Mouse (Mus musculus): Measurements from ENCODE around the gene Brca1. TPM values are rescaled to one million over a fixed set of nuclear protein-coding genes. Genes with fewer than 3 reads are reported as not detected.
A peak's percentile ranks its signal among the peaks of the same experiment; 100 is the strongest.

Gene Brca1
- polyA plus RNA-seq, 1 experiment: 4.6 TPM

DNA sequence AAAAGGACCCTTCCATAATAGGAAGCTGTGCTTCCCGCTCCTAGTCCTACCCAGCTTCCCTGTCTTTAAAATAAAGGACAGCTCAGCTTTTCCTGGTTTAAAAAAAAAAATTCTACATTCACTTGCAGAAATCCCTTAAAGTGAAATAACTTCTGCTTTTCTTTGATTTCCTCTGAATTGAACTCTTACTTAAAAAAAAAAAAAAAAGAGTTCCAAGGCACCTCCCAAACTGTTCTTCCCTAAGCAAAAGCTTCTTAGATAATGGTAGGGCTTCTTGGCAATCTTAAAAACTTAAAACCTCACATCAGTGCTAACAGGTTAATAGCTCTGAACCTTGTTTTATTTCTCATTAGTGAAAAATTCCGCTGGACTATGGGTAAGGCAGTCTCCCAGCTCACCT lies 31.4 kb upstream of the Brca1 start:
- Histone ChIP-seq H3K27me3 (ENCODE audit: control insufficient read depth, insufficient read depth, low read length) (no peaks in the 10 kb centered on the region), H3K36me3 (ENCODE audit: control insufficient read depth, insufficient read depth, low read length) (no peaks in the 10 kb centered on the region)
- TF ChIP-seq POLR2A (IDR thresholded peaks at IDR 0.05; ENCODE audit: control insufficient read depth, low read depth, low read length): no peak
- no peak for TF ChIP-seq CTCF (IDR thresholded peaks at IDR 0.05; ENCODE audit: control insufficient read depth, insufficient read depth, insufficient replicate concordance, low read depth, low read length)

DNA sequence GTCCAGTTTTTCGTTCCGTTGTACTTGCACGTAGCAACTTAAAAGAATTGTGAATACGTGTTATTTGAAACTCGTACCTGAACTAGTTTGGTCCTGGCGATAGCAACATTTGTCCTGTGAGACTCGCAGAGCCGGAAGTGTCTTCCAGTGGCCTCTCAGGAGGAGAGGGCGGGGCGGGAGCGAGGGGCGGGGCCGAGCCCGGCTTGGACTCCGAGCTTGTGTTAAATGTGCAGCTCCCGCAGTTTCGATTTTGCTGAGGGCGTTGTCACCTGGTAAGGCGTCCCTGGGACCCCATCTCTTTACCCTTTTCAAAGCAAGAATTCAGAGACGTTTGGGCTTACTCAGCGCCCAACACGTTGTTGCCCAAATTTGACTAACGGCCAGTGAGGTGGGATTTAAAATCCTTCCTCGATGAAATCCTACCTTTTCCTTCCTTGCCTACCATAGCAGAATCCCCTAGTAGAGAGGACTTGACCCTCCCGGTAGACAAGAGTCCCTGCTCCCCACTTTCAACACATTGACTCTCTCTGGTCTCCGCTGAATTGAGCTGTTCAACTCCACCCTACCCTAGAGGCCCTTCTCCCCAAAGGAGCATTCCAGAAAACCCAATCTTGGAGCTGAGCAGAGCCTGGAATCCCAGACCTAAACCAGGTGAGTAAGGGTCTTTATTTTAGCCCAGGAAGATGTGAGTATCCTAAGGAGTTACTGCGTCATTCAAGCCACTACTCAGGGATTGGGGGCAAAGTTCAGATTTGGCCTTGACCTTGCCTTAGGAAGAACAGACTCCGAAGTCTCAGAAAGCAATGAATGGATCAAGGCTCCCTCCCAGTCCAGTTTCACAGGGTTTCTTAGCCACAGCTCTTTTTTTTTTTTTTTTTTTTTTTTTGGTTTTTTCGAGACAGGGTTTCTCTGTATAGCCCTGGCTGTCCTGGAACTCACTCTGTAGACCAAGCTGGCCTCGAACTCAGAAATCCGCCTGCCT lies 30.6 kb upstream of the Brca1 start, which contains the start of gene Tmem106a:
Gene Tmem106a, plus strand, starts transcription at position 189 of the 982 bp plus-strand sequence.
- H3K4me3 ChIP-seq (ENCODE audit: control insufficient read depth, low read depth, low read length): peak within 1 kb of the TSS; percentile 76
- no peak for TF ChIP-seq POLR2A (IDR thresholded peaks at IDR 0.05; ENCODE audit: control insufficient read depth, low read depth, low read length)
- TF ChIP-seq CTCF (IDR thresholded peaks at IDR 0.05; ENCODE audit: control insufficient read depth, insufficient read depth, insufficient replicate concordance, low read depth, low read length): no peak
- no peaks in the 10 kb centered on the region for H3K36me3 ChIP-seq (ENCODE audit: control insufficient read depth, insufficient read depth, low read length)
- H3K27ac ChIP-seq (ENCODE audit: control insufficient read depth, insufficient read depth, low read depth, low read length): peak within 1 kb of the TSS; percentile 55; the same call in 1 of the 2 replicates
- H3K4me1 ChIP-seq (ENCODE audit: control insufficient read depth, insufficient read depth, low read length): peaks cover 5% of the 10 kb centered on the region
- no peaks in the 10 kb centered on the region for H3K27me3 ChIP-seq (ENCODE audit: control insufficient read depth, insufficient read depth, low read length)

More for the DNA sequence above, 31.4 kb upstream of the Brca1 start:
- Histone ChIP-seq H3K27ac (ENCODE audit: control insufficient read depth, insufficient read depth, low read depth, low read length) (no peak overlapping the region), H3K4me1 (ENCODE audit: control insufficient read depth, insufficient read depth, low read length) (peaks cover 5% of the 10 kb centered on the region), H3K4me3 (ENCODE audit: control insufficient read depth, low read depth, low read length) (no peak overlapping the region)

DNA sequence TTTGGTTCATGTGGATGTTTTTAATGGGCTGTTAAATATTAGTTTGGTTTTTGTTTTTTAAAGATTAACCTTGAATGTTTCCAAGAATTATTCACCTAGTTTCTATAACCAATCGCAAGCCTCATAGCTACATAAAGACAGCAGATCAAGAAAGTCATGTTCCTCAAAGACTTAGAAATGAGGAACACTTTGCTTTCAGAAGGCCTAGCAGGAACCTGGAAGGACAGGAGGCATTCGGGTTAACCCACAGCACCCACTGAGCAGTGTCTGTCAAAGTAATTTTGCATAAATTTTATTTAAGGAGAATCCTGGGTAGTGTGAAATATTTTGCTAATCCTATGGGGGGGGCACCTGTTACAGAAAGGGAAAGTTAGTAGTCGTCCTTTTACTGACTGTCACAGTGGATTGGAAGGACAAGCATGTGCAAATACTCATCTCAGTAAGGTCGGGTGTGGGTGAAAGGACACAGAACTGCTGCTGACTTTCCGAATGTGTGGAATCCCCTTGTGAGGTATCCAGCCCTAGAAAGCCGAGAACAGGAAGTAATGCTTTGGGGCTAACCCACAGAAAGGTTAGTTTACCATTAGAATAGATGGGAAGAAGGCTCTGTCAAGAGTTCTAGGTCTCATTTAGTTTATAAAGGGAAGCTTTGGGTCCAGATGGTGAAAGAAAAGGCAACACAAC lies 29.5 kb upstream of the Brca1 start:
- Histone ChIP-seq H3K36me3 (ENCODE audit: control insufficient read depth, insufficient read depth, low read length) (no peaks in the 10 kb centered on the region), H3K4me3 (ENCODE audit: control insufficient read depth, low read depth, low read length) (no peak overlapping the region), H3K4me1 (ENCODE audit: control insufficient read depth, insufficient read depth, low read length) (peaks cover 5% of the 10 kb centered on the region), H3K27ac (ENCODE audit: control insufficient read depth, insufficient read depth, low read depth, low read length) (no peak overlapping the region), H3K27me3 (ENCODE audit: control insufficient read depth, insufficient read depth, low read length) (no peaks in the 10 kb centered on the region)
- TF ChIP-seq CTCF (IDR thresholded peaks at IDR 0.05; ENCODE audit: control insufficient read depth, insufficient read depth, insufficient replicate concordance, low read depth, low read length) (no peak), POLR2A (IDR thresholded peaks at IDR 0.05; ENCODE audit: control insufficient read depth, low read depth, low read length) (no peak)

DNA sequence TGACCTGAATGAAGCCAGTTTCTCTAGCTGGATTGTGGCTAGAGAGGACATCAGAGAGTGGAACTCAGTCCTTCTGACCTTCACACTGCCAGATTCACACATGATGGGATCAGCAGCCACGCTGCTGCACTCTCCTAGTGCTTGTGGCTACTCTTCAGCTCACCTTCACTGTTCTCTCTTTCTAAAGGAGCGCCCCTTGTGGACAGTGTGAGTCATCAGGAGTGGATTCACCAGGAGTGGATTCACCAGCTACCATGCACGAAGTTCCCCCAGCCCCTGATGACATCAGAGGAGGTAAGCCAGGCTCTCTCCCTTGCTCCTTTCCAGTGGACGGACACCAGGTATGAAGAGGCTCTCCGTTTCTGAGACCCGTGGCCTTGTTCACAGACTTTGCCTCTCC lies 24.4 kb upstream of the Brca1 start:
- no peak overlapping the region for H3K27ac ChIP-seq (ENCODE audit: control insufficient read depth, insufficient read depth, low read depth, low read length)
- no peak overlapping the region for H3K4me3 ChIP-seq (ENCODE audit: control insufficient read depth, low read depth, low read length)
- H3K27me3 ChIP-seq (ENCODE audit: control insufficient read depth, insufficient read depth, low read length): no peaks in the 10 kb centered on the region
- TF ChIP-seq POLR2A (IDR thresholded peaks at IDR 0.05; ENCODE audit: control insufficient read depth, low read depth, low read length) (no peak), CTCF (IDR thresholded peaks at IDR 0.05; ENCODE audit: control insufficient read depth, insufficient read depth, insufficient replicate concordance, low read depth, low read length) (no peak)
- peaks cover 8% of the 10 kb centered on the region for H3K36me3 ChIP-seq (ENCODE audit: control insufficient read depth, insufficient read depth, low read length)
- H3K4me1 ChIP-seq (ENCODE audit: control insufficient read depth, insufficient read depth, low read length): no peaks in the 10 kb centered on the region

DNA sequence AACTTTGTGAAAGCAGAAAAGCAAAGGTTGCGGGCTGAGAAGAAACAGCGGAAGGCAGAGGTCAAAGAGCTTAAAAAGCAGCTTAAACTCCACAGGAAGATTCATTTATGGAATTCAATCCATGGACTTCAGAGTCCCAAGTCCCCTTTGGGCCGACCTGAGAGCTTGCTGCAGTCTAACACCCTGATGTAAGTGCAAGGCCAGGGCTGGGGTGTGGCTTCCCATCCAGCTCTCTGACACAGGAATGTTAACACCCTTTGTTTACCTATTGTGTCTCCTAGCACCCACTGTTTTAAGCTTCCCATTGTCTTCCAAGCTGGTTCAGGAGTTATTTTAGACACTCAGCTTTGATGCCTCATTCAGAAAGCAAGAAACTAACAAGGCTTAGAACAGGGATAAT lies 16.7 kb upstream of the Brca1 start:
- Histone ChIP-seq H3K27me3 (ENCODE audit: control insufficient read depth, insufficient read depth, low read length) (no peaks in the 10 kb centered on the region), H3K4me1 (ENCODE audit: control insufficient read depth, insufficient read depth, low read length) (no peaks in the 10 kb centered on the region), H3K36me3 (ENCODE audit: control insufficient read depth, insufficient read depth, low read length) (peaks cover 10% of the 10 kb centered on the region), H3K4me3 (ENCODE audit: control insufficient read depth, low read depth, low read length) (no peak overlapping the region), H3K27ac (ENCODE audit: control insufficient read depth, insufficient read depth, low read depth, low read length) (no peak overlapping the region)
- TF ChIP-seq POLR2A (IDR thresholded peaks at IDR 0.05; ENCODE audit: control insufficient read depth, low read depth, low read length) (no peak), CTCF (IDR thresholded peaks at IDR 0.05; ENCODE audit: control insufficient read depth, insufficient read depth, insufficient replicate concordance, low read depth, low read length) (no peak)

DNA sequence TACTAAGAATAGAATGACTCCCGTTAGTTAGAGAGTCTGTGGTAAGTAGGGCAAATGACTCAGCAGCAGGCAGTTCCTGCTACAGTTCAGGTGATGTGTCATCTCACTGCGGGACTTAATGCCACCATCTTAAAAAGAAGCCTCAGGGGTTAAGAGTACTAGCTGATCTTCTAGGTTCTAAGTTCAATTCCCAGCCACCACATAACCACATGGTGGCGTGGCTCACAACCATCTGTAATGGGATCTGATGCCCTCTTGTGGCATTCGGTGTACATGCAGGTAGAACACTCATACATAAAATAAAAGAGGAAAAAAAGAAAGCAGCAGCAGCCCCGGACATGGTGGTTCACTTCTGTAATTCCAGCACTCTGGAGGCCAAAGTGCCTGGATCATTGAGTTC lies 10.6 kb upstream of the Brca1 start:
- no peaks in the 10 kb centered on the region for H3K4me1 ChIP-seq (ENCODE audit: control insufficient read depth, insufficient read depth, low read length)
- H3K27me3 ChIP-seq (ENCODE audit: control insufficient read depth, insufficient read depth, low read length): no peaks in the 10 kb centered on the region
- peaks cover 2% of the 10 kb centered on the region; the same call in 1 of the 2 replicates for H3K36me3 ChIP-seq (ENCODE audit: control insufficient read depth, insufficient read depth, low read length)
- no peak overlapping the region for H3K4me3 ChIP-seq (ENCODE audit: control insufficient read depth, low read depth, low read length)
- no peak overlapping the region for H3K27ac ChIP-seq (ENCODE audit: control insufficient read depth, insufficient read depth, low read depth, low read length)
- TF ChIP-seq POLR2A (IDR thresholded peaks at IDR 0.05; ENCODE audit: control insufficient read depth, low read depth, low read length) (no peak), CTCF (IDR thresholded peaks at IDR 0.05; ENCODE audit: control insufficient read depth, insufficient read depth, insufficient replicate concordance, low read depth, low read length) (no peak)

DNA sequence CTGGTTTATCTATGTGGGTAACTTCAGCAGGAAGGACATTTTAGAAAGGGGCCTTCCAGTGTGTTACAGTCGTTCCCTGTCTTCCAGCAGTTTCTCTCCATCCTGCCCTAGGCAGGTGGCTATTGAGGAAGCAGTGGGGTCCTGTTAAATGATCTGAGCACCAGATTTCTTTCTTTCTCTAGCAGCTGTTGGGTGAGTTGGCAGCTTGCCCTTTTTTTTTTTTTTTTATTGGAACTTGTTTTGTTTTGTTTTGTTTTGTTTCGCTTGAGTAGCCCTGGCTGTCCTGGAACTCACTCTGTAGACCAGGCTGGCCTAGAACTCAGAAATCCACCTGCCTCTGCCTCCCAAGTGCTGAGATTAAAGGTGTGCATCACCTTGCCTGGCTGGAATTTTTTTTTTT lies 5.2 kb upstream of the Brca1 start:
- Histone ChIP-seq H3K4me1 (ENCODE audit: control insufficient read depth, insufficient read depth, low read length) (no peaks in the 10 kb centered on the region), H3K27ac (ENCODE audit: control insufficient read depth, insufficient read depth, low read depth, low read length) (no peak overlapping the region), H3K27me3 (ENCODE audit: control insufficient read depth, insufficient read depth, low read length) (no peaks in the 10 kb centered on the region), H3K36me3 (ENCODE audit: control insufficient read depth, insufficient read depth, low read length) (no peaks in the 10 kb centered on the region), H3K4me3 (ENCODE audit: control insufficient read depth, low read depth, low read length) (no peak overlapping the region)
- TF ChIP-seq POLR2A (IDR thresholded peaks at IDR 0.05; ENCODE audit: control insufficient read depth, low read depth, low read length) (no peak), CTCF (IDR thresholded peaks at IDR 0.05; ENCODE audit: control insufficient read depth, insufficient read depth, insufficient replicate concordance, low read depth, low read length) (no peak)
